Mouse (Mus musculus) kidney, embryonic 14.5 days (tissue): ENCODE results near the gene Btbd19. TPM values are rescaled to one million over a fixed set of nuclear protein-coding genes. Genes with fewer than 3 reads are reported as not detected.

Experiments
- ATAC-seq: fragments of 200-750 bp; cut with Nextera tagmentation; 2 replicates; pipeline ENCODE4 v1.8.0; 2017; ENCODE audit warnings: moderate number of reproducible peaks, mild to moderate bottlenecking, moderate TSS enrichment, moderate library complexity; ENCODE audit not compliant: low FRiP score, low TSS enrichment
- H3K27ac ChIP-seq: fragments of 300-500 bp; sonication (generic); 2 replicates; pipeline ENCODE4 v1.5.1; 2014; ENCODE audit warnings: low read depth, mild to moderate bottlenecking, low read length, moderate library complexity, mixed read lengths
- H3K27me3 ChIP-seq: fragments of 300-500 bp; sonication (generic); 2 replicates; pipeline ENCODE4 v1.6.1; 2014; ENCODE audit warnings: mild to moderate bottlenecking, low read length; ENCODE audit not compliant: control insufficient read depth, insufficient read depth
- H3K36me3 ChIP-seq: fragments of 300-500 bp; sonication (generic); 2 replicates; pipeline ENCODE4 v1.6.1; 2014; ENCODE audit warnings: low read length, mixed read lengths; ENCODE audit not compliant: control insufficient read depth, insufficient read depth
- H3K4me1 ChIP-seq: fragments of 300-500 bp; sonication (generic); 2 replicates; pipeline ENCODE4 v1.6.1; 2014; ENCODE audit warnings: low read length, mixed read lengths; ENCODE audit not compliant: control insufficient read depth, insufficient read depth
- H3K4me2 ChIP-seq: fragments of 300-500 bp; sonication (generic); replicated peaks from 2 replicates; pipeline ENCODE4 v1.6.1; 2014; ENCODE audit warnings: low read depth, mild to moderate bottlenecking, low read length
- H3K4me3 ChIP-seq: fragments of 300-500 bp; sonication (generic); 2 replicates; pipeline ENCODE4 v1.5.1; 2014; ENCODE audit warnings: mild to moderate bottlenecking, low read length
- H3K9ac ChIP-seq: fragments of 300-500 bp; sonication (generic); 2 replicates; pipeline ENCODE4 v1.6.1; 2014; ENCODE audit warnings: low read depth, mild to moderate bottlenecking, low read length, moderate library complexity
- H3K9me3 ChIP-seq: fragments of 300-500 bp; sonication (generic); 2 replicates; pipeline ENCODE4 v1.6.1; 2016; ENCODE audit warnings: low read length; ENCODE audit not compliant: control insufficient read depth
- WGBS: fragments of 180-500 bp; shearing (Covaris S2); extraction: QIAGEN DNeasy Blood & Tissue Kit; methylation state at CpG from one replicate; pipeline ENCODE4 v1.1.7; 2014; 5-methylcytosine and 5-hydroxymethylcytosine counted together
- polyA plus RNA-seq: library from polyadenylated mRNA; unstranded; fragments of >200 nt; fragmentation: Nextera tagmentation; extraction: Ambion mirVana; gene quantifications from 2 replicates; pipeline ENCODE4 v1.2.1, GENCODE M21; 2014

Btbd19 gene
- polyA plus RNA-seq, 1 experiment from 2014 or later = 6.2 TPM

DNA sequence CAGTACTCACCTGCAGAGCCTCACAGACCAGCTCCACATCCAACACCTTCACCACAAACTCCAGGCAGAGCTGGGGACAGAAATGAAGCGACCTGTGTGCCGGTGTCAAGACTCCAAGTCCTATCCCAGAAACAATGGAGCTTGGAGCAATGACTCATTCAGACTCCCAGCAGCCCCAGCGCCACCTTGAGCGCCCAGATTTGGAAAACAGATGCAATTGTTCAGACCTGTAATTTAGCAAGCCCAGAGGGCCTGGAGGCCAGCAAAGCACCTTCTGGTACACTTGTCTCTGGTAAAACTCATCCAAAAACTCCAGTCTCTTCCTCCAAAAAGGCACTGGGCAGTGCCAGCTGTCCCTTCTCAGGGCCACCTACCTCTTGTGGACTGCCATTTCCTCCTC, 3.3 kb downstream of the Btbd19 start:
- no peak overlapping the region for H3K4me2 ChIP-seq
- no peak for ATAC-seq
- H3K27me3 ChIP-seq = no peaks in the 10 kb centered on the region
- H3K4me3 ChIP-seq = no peak overlapping the region
- no peak overlapping the region for H3K9ac ChIP-seq
- no peak overlapping the region for H3K27ac ChIP-seq
- H3K4me1 ChIP-seq = peaks cover 27% of the 10 kb centered on the region
- 86% methylated on average over 4 of the region's 4 CpGs for WGBS
- H3K36me3 ChIP-seq = no peaks in the 10 kb centered on the region
- no peaks in the 10 kb centered on the region for H3K9me3 ChIP-seq

DNA sequence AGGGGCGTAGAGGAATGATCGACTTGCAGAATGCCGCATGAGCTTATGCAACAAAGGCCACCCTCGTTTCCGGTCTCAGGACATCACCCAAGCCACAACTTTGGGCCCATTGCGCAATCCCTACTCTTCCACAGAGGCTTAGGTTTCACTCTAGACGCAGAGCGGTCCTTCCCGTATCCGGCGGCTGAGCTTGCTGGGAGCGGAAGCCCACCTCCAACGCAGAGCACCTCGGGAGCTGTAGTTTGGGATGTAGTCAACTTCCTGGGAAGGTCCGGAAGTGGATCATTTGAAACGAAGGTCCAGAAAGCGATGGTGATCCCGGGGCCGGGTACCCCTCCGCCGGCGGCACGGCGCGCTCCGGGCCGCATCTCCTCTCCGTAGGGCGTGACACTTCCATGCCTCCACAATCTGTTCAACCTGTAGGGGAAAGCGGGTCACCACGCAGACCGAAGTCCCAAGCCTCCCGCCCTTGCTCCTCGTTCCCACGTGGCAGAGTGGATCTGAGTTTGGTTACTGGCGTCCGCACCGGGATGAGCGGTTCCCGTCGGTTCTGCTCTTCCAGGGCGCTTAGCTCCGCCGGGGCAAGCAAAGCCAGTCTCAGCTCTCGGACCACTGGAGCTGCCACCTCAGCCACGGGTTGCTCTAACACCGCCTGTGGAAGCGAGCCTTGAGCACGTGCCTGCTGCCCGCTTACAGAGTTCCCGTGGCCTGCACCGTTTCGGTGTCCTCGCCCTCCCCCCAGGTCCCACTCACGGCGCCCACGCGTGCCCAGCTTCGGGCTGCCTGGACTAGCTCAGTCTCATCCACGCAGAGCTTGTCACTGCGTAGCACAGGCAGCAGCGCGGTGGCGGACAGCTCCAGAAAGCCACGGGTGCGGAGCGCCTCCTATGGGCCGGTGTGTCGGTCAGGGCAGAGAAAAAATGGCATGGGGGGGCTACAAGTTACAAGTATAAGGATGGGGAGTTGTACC, 4.8 kb downstream of the Btbd19 start:
- Histone ChIP-seq H3K27ac (peak overlapping the region; percentile 90), H3K36me3 (no peaks in the 10 kb centered on the region; the same call in 1 of the 2 replicates), H3K27me3 (no peaks in the 10 kb centered on the region), H3K4me2 (peak overlapping the region; percentile 85), H3K9ac (peak overlapping the region; percentile 72), H3K4me1 (peaks cover 20% of the 10 kb centered on the region), H3K4me3 (peak overlapping the region; percentile 67), H3K9me3 (no peaks in the 10 kb centered on the region)
- peak; percentile 94 for ATAC-seq
- WGBS = under 1% methylated on average over 69 of the region's 69 CpGs

GRCm38 (mm10) chr4:117120052-117120444, 5.5 kb downstream of the Btbd19 start:
- 6% methylated on average over 10 of the region's 10 CpGs for WGBS
- Histone ChIP-seq H3K4me2 (peak overlapping the region; percentile 85), H3K27me3 (no peaks in the 10 kb centered on the region), H3K9me3 (no peaks in the 10 kb centered on the region), H3K4me1 (peaks cover 13% of the 10 kb centered on the region), H3K27ac (peak overlapping the region; percentile 90), H3K36me3 (peaks cover 4% of the 10 kb centered on the region; the same call in 1 of the 2 replicates), H3K4me3 (peak overlapping the region; percentile 67), H3K9ac (peak overlapping the region; percentile 67)
- peak; percentile 6; the same call in 1 of the 2 replicates for ATAC-seq

DNA sequence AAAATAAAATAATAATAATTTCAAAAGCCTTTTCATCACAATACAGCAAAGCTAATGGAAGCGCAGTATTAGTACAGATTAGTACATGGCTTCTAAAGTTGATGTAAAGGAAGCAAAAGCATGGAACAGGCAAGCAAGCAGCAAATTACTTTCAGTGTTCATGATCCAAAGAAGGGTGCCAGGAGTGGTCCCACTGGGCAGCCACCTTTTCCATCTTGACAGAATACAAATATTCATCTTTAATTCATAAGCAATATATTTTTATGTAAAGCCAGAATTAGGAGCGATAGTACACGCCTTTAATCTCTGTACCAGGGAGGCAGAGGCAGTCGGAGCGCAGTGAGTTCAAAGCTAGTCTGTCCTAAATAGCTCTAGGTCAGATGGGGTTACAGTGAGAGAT, 5.9 kb downstream of the Btbd19 start:
- H3K27ac ChIP-seq = peak overlapping the region; percentile 90; the same call in 1 of the 2 replicates
- no peaks in the 10 kb centered on the region for H3K27me3 ChIP-seq
- peaks cover 9% of the 10 kb centered on the region for H3K4me1 ChIP-seq
- peak overlapping the region; percentile 67 for H3K4me3 ChIP-seq
- peak overlapping the region; percentile 67; the same call in 1 of the 2 replicates for H3K9ac ChIP-seq
- H3K36me3 ChIP-seq = peaks cover 8% of the 10 kb centered on the region
- ATAC-seq = no peak
- no peaks in the 10 kb centered on the region for H3K9me3 ChIP-seq
- WGBS = 75% methylated on average over 5 of the region's 5 CpGs
- peak overlapping the region; percentile 85 for H3K4me2 ChIP-seq

GRCm38 (mm10) chr4:117117931-117118330, 7.6 kb downstream of the Btbd19 start:
- no peak overlapping the region for H3K4me2 ChIP-seq
- 93% methylated on average over 7 of the region's 7 CpGs for WGBS
- no peaks in the 10 kb centered on the region for H3K9me3 ChIP-seq
- peaks cover 19% of the 10 kb centered on the region for H3K36me3 ChIP-seq
- no peak overlapping the region for H3K27ac ChIP-seq
- no peak overlapping the region for H3K4me3 ChIP-seq
- no peaks in the 10 kb centered on the region for H3K27me3 ChIP-seq
- ATAC-seq = no peak
- 0 out of 2 replicates have a peak, but pooled peaks cover 5% of the 10 kb centered on the region for H3K4me1 ChIP-seq
- no peak overlapping the region for H3K9ac ChIP-seq

- no peak for ATAC-seq
- H3K4me2 ChIP-seq = no peak overlapping the region
- WGBS = 88% methylated on average over 5 of the region's 5 CpGs
Observed at GRCm38 (mm10) chr4:117115592-117115991, 9.9 kb downstream of the Btbd19 start.

DNA sequence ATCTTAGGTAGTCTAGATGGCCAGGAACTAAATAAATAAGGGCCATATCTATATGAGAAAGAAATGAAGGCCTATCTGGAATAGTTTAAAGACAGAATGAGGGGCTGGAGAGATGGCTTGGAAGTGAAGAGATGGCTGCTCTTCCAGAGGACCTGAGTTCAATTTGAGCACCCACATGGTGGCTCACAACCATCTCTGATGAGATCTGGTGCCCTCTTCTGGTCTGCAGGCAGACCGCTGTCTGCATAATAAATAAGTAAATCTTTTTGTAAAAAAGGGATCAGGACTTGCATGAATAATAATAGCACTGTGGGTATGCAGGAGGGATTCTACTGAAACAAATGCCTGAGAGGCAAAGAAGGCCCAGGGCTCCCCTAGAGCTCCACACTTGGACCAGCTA, 12.3 kb downstream of the Btbd19 start:
- H3K27ac ChIP-seq = no peak overlapping the region
- no peak overlapping the region for H3K4me3 ChIP-seq
- 92% methylated on average over 1 of the region's 1 CpGs for WGBS
- H3K36me3 ChIP-seq = peaks cover 58% of the 10 kb centered on the region
- no peaks in the 10 kb centered on the region for H3K4me1 ChIP-seq
- H3K27me3 ChIP-seq = no peaks in the 10 kb centered on the region
- H3K9ac ChIP-seq = no peak overlapping the region
- H3K9me3 ChIP-seq = no peaks in the 10 kb centered on the region
- H3K4me2 ChIP-seq = no peak overlapping the region
- no peak for ATAC-seq

More at GRCm38 (mm10) chr4:117115592-117115991, 9.9 kb downstream of the Btbd19 start:
- H3K27ac ChIP-seq = no peak overlapping the region
- 0 out of 2 replicates have a peak, but pooled peaks cover 5% of the 10 kb centered on the region for H3K4me1 ChIP-seq
- H3K9ac ChIP-seq = no peak overlapping the region
- H3K9me3 ChIP-seq = no peaks in the 10 kb centered on the region
- no peaks in the 10 kb centered on the region for H3K27me3 ChIP-seq
- peaks cover 35% of the 10 kb centered on the region for H3K36me3 ChIP-seq
- H3K4me3 ChIP-seq = no peak overlapping the region

GRCm38 (mm10) chr4:117110985-117111384, 14.5 kb downstream of the Btbd19 start:
- H3K36me3 ChIP-seq = peaks cover 69% of the 10 kb centered on the region
- WGBS = 92% methylated on average over 11 of the region's 11 CpGs
- H3K9ac ChIP-seq = no peak overlapping the region
- no peaks in the 10 kb centered on the region for H3K27me3 ChIP-seq
- no peaks in the 10 kb centered on the region for H3K9me3 ChIP-seq
- no peaks in the 10 kb centered on the region for H3K4me1 ChIP-seq
- no peak overlapping the region for H3K27ac ChIP-seq
- H3K4me3 ChIP-seq = no peak overlapping the region
- no peak for ATAC-seq
- H3K4me2 ChIP-seq = no peak overlapping the region

DNA sequence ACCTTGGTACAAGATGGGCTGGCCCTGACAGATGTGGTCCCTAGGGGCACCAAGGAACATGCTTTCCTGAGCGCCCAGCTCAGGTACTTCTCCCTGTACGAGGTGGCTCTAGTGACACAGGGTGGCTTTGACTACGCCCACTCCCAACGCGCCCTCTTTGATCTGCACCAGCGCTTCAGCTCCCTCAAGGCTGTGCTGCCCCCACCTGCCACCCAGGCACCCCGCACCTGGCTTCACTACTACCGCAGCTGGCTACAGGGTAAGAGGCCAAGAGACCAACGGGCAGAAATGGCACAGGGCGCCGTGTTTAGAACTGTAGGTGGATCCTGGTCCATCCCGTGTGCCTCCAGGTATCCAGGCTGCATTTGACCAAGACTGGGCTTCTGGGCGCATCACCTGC, 15.3 kb downstream of the Btbd19 start:
- no peaks in the 10 kb centered on the region for H3K27me3 ChIP-seq
- no peak overlapping the region for H3K27ac ChIP-seq
- peaks cover 4% of the 10 kb centered on the region; the same call in 1 of the 2 replicates for H3K4me1 ChIP-seq
- H3K4me2 ChIP-seq = no peak overlapping the region
- H3K9me3 ChIP-seq = no peaks in the 10 kb centered on the region
- H3K4me3 ChIP-seq = no peak overlapping the region
- peaks cover 67% of the 10 kb centered on the region for H3K36me3 ChIP-seq
- no peak overlapping the region for H3K9ac ChIP-seq
- ATAC-seq = no peak
- WGBS = 88% methylated on average over 13 of the region's 13 CpGs
